Mouse (Mus musculus) megakaryocyte, embryonic 14.5 days (primary cell): ENCODE measurements at regions not wholly inside any gene's neighbourhood (a gene's known extent, or its start where the extent isn't known, plus 50 kb on each side); places are given as distances from the start of the nearest gene placed in this dataset.
"Not testable (repeated sequence)": the region's sequence is repeated elsewhere in the genome, so short reads cannot be mapped to it uniquely, and the experiment has no call there.

ENCODE experiments used
- H3K27me3 ChIP-seq: replicated peaks from 2 replicates; pipeline ENCODE3; 2012; ENCODE audit warnings: inconsistent platforms
- H3K36me3 ChIP-seq: replicated peaks from 2 replicates; pipeline ENCODE3; 2012; ENCODE audit warnings: low read length, inconsistent platforms, mixed read lengths
- H3K4me1 ChIP-seq: 2 replicates; pipeline ENCODE4 v1.6.1; 2012; ENCODE audit warnings: inconsistent platforms
- H3K4me3 ChIP-seq: replicated peaks from 2 replicates; pipeline ENCODE3; 2012; ENCODE audit warnings: moderate library complexity, mild to moderate bottlenecking, inconsistent platforms
- H3K9me3 ChIP-seq: 2 replicates; pipeline ENCODE4 v1.6.1; 2012; ENCODE audit warnings: inconsistent platforms
- FLI1 ChIP-seq: IDR thresholded peaks from 2 replicates; pipeline ENCODE4 v1.6.1; 2012; ENCODE audit warnings: low read length, inconsistent platforms, mixed read lengths
- GATA1 ChIP-seq: IDR thresholded peaks from 3 replicates; pipeline ENCODE4 v1.6.1; 2012; ENCODE audit warnings: mixed read lengths, low read length, inconsistent platforms, borderline replicate concordance

DNA sequence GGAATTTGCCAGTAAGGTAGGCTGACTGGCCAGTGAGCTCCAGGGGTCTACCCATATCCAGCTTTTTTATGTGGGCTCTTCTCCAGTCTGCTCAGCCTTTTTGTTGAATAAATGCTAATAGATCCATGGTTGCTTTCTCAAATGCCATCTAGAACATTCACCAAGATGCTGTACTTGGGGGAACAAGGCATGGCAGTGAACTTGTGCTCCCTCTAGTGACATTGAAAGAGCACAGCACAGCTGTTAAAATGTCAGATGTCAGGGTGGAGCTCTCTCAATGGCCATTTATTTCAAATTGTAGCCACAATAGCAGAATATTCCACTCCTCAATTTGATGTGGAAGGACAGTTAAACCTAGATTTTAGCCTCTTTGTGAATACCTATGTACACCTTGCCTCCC, 86.3 kb downstream of the Kcnk1 start:
- no peaks in the 10 kb centered on the region for H3K27me3 ChIP-seq
- no peak overlapping the region for H3K4me3 ChIP-seq
- no peaks in the 10 kb centered on the region for H3K9me3 ChIP-seq
- no peaks in the 10 kb centered on the region for H3K4me1 ChIP-seq
- no peaks in the 10 kb centered on the region for H3K36me3 ChIP-seq
- TF ChIP-seq FLI1, result no peak
- no peak for TF ChIP-seq GATA1

DNA sequence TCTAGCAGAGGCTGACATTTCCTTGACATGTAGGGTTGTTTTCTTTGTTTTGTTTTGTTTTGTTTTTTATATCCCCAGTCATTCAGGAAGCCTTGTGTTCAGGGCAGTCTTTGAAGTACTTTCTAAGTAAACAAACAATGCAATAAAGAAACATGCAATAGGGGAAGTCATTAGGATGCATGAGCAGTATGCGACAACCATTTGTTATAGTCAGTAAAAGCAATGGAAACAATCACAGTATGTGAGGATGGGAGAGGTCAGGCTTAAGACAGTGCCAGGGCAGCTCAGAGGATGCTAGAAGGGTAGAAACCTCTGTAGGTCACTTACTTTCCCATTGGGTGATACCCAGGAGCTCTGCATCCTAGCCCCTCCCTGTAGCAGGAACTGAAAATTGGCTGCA, 87.9 kb downstream of the Kcnk1 start:
- Histone ChIP-seq H3K4me1 (no peaks in the 10 kb centered on the region), H3K9me3 (no peaks in the 10 kb centered on the region), H3K27me3 (no peaks in the 10 kb centered on the region), H3K4me3 (no peak overlapping the region), H3K36me3 (no peaks in the 10 kb centered on the region)
- no peak for TF ChIP-seq FLI1
- TF ChIP-seq GATA1, result no peak

DNA sequence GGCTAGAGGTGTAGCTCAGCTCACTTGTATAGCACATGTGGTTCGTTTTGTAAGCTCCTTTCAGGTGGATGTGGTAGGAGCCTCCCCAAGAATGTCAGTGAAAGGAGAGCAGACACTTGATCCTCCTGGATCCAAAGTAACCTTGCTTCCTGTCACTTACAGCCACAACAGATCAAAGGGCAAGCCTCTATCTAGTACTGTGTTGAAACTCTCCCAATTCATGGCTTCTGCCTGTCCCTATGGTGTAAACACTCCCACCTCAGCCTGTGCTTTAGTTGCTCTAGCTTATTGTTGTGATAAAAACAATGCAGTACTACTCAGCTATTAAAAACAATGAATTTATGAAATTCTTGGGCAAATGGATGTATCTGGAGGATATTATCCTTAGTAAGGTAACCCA, 95.8 kb downstream of the Kcnk1 start:
- H3K4me1 ChIP-seq, result no peaks in the 10 kb centered on the region
- peaks cover 4% of the 10 kb centered on the region for H3K27me3 ChIP-seq
- H3K9me3 ChIP-seq, result peaks cover 12% of the 10 kb centered on the region
- TF ChIP-seq GATA1, result no peak
- TF ChIP-seq FLI1, result no peak
- no peaks in the 10 kb centered on the region for H3K36me3 ChIP-seq
- no peak overlapping the region for H3K4me3 ChIP-seq

DNA sequence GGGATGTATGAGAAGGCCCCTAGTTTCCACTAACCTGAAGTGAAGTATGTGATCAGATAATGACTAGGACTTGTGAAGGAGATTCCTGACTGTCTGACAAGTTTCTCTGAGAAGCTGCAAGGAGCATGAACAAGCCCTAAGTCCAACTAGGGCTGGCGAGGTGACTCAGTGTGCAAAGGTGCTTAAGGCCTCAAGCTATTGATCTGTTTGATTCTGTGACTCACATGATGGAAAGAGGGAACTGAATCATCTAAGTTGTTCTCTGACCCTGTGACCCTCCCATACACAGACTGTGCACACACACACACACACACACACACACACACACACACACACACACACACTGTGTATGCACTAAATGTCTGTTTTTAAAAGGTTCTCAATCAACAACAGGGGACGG, 99.0 kb downstream of the Kcnk1 start:
- Histone ChIP-seq H3K36me3 (no peaks in the 10 kb centered on the region), H3K9me3 (peaks cover 12% of the 10 kb centered on the region), H3K4me3 (no peak overlapping the region), H3K4me1 (no peaks in the 10 kb centered on the region), H3K27me3 (peaks cover 4% of the 10 kb centered on the region)
- TF ChIP-seq FLI1 (no peak), GATA1 (no peak)

DNA sequence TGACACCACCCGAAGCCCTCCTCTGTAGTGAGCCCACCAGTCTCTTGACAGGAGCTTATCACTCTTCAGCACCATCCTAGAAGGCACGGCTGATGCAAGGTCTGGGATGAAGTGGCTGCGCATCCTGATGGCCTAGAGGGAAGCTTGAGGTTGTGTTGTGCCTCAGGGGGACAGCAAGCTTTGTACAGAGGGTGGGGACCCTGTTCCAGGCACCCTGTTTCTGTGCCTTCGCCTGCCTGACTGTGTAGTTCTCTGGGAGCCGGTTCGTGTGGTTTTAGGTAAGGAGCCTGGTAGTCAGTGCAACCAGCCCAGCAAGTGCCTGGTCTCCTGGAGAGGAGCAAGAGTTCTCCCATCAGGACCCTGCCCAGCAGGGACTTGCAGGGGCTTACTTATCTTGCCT, 101.1 kb downstream of the Kcnk1 start:
- H3K36me3 ChIP-seq, result no peaks in the 10 kb centered on the region
- H3K4me1 ChIP-seq, result no peaks in the 10 kb centered on the region
- H3K27me3 ChIP-seq, result peaks cover 4% of the 10 kb centered on the region
- peaks cover 14% of the 10 kb centered on the region for H3K9me3 ChIP-seq
- TF ChIP-seq GATA1 (no peak), FLI1 (no peak)
- H3K4me3 ChIP-seq, result peak overlapping the region; percentile 14

DNA sequence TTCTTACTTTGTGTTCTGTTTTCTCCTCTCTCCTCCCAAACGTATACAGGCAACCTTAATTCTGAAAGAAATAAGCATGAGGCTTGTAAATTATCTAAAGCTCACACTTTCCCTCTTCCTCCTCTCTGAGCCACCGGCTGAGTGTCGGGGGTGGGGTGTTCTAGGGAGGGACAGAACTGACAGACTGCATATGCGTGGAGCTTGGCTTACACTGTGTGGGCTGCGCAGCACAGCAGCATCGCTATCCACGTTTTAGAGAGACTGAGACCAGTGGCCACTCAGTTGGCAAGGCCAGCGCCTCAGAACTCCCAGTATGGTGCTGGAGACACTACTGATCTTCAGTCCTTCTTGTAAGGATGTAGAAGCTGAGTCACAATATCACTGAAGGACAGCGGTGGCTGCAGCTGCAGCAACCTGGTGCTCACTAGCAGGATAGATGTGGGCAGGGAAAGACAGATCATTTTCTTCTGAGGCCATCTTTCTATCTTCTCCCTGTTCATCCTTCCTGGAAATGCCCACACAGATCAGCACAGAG, 101.7 kb downstream of the Kcnk1 start:
- peaks cover 4% of the 10 kb centered on the region for H3K27me3 ChIP-seq

DNA sequence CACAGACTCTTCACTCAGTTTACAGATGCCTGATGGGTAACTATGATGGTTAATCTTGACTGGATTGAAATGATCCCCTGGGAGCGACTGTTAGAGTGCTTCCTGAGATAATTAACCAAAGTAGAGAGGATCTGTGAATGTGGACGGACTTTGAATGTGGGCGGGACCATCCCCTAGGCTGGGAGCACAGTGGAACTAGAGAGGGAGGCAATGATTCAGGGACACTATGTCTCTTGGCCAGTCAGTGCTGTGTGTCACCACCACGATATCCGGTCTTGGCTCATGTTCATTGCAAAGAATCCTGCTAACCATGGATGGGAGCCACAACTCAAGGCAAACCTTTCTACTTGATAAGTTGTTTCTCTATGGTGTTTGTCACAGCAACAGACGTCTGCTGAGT, 103.9 kb downstream of the Kcnk1 start:
- TF ChIP-seq FLI1 (no peak), GATA1 (no peak)
- H3K4me1 ChIP-seq, result no peaks in the 10 kb centered on the region
- H3K27me3 ChIP-seq, result peaks cover 4% of the 10 kb centered on the region
- no peak overlapping the region for H3K4me3 ChIP-seq
- no peaks in the 10 kb centered on the region for H3K36me3 ChIP-seq
- peaks cover 36% of the 10 kb centered on the region for H3K9me3 ChIP-seq

More for the DNA sequence above, 101.7 kb downstream of the Kcnk1 start:
- no peak for TF ChIP-seq FLI1
- TF ChIP-seq GATA1, result no peak
- H3K9me3 ChIP-seq, result peaks cover 20% of the 10 kb centered on the region
- no peaks in the 10 kb centered on the region for H3K4me1 ChIP-seq
- no peaks in the 10 kb centered on the region for H3K36me3 ChIP-seq
- no peak overlapping the region for H3K4me3 ChIP-seq

DNA sequence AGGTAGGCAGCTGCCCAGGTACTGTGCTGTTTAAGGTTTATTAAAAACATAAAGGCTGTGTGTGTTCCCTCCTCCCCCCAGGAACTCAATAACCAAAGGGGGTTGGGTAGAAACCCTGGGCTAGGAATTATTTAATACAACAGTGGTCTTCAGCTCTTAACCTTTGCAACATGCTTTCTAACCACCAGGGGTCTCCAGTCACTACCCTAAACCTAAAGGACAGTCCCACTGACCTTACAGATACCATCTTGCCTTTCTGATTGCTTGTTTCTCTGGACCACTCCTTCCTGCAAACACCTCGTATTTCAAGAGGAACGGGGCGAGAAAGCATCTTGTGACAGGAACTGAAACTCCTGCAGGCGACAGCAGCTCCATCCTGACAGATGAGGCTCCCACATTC, 104.9 kb downstream of the Kcnk1 start:
- TF ChIP-seq GATA1, result no peak
- TF ChIP-seq FLI1, result no peak
- Histone ChIP-seq H3K4me1 (no peaks in the 10 kb centered on the region), H3K9me3 (peaks cover 43% of the 10 kb centered on the region), H3K36me3 (no peaks in the 10 kb centered on the region), H3K4me3 (no peak overlapping the region), H3K27me3 (peaks cover under 1% of the 10 kb centered on the region)

DNA sequence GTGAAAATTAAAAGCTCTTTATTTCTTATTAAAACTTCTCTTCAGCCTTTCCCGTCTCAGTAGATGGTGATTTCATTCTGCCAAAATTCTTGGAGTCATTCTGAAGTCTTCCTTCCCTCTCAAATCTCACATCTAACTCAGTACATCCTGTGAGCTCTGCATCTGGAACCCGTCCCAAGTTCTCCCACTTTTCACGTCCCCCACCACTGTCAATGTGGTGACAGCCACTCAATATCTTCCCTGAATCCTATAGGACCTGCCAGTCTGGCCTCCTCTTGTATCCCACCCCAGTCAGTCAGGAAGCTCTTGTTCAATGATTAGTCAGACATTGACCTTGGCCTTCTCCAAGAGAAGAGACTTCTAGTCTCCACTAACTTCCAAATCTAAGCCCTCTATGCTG, 110.1 kb downstream of the Kcnk1 start:
- Histone ChIP-seq H3K27me3 (no peaks in the 10 kb centered on the region), H3K9me3 (peaks cover 37% of the 10 kb centered on the region), H3K4me3 (no peak overlapping the region), H3K36me3 (no peaks in the 10 kb centered on the region), H3K4me1 (no peaks in the 10 kb centered on the region)
- no peak for TF ChIP-seq FLI1

DNA sequence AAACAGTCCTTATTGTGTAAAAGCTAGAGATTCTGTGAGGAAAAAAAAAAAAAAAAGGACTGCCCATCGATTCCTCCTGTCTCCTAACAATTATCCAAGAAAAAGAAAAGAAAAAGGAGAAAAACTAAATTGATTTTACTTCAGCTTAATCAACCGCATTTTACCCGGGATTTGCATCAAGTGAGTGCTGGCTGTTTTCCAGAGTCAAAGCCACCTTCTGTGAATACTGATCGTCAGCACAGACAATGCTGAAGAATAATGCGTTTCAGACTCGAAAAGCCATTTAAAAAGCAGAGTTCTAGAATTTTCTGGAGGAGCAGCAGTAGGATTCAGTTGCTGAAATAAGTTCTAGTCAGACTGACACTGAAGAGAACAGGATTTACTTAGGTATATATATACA, 131.1 kb downstream of the Kcnk1 start:
- Histone ChIP-seq H3K4me3 (no peak overlapping the region), H3K4me1 (no peaks in the 10 kb centered on the region), H3K9me3 (0 out of 2 replicates have a peak, but pooled peaks cover 3% of the 10 kb centered on the region), H3K27me3 (no peaks in the 10 kb centered on the region), H3K36me3 (no peaks in the 10 kb centered on the region)
- TF ChIP-seq FLI1 (no peak), GATA1 (no peak)

DNA sequence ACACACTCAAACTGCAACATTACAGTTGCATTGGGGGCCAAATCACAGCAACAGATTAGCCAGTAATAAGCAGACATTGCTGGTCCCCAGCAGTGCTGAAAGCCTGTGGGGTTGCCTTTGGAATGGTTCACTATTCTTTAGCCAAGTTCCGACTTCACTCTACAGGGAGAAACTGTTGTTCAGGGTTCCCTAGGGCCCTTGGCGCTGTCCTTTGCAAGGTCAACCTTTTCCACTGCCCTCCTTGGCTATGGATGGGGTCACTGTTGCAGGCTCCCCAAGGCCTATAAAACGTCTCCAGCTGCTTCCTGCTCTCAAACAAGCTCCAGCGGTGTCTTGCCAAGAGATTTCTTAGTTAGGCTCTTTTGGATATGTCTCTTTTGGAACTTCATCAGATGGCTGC, 137.1 kb downstream of the Kcnk1 start:
- H3K4me3 ChIP-seq, result no peak overlapping the region
- H3K36me3 ChIP-seq, result no peaks in the 10 kb centered on the region
- H3K9me3 ChIP-seq, result peaks cover 3% of the 10 kb centered on the region; the same call in 1 of the 2 replicates
- TF ChIP-seq GATA1 (no peak), FLI1 (no peak)
- H3K27me3 ChIP-seq, result peaks cover 1% of the 10 kb centered on the region
- H3K4me1 ChIP-seq, result no peaks in the 10 kb centered on the region; the same call in 1 of the 2 replicates

DNA sequence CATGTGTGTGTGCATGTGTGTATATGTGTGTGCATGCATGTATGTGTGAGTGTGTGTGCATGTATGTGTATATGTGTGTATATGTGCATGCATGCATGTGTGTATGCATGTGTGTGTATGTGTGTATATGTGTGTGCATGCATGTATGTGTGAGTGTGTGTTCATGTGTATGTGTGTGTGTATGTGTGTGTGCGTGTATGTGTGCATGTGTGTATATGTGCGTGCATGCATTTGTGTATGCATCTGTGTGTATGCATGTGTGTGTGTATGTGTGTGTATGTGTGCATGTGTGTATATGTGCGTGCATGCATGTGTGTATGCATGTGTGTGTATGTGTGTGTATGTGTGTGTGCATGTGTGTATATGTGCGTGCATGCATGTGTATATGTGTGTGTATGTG, 137.9 kb downstream of the Kcnk1 start:
- peak overlapping the region; percentile 56 for H3K4me3 ChIP-seq
- not testable (repeated sequence) for H3K27me3 ChIP-seq, H3K36me3 ChIP-seq, H3K9me3 ChIP-seq, H3K4me1 ChIP-seq
